Mouse (Mus musculus) stomach, embryonic 14.5 days (tissue): ENCODE results near the gene Rbp7. TPM values are rescaled to one million over a fixed set of nuclear protein-coding genes. Genes with fewer than 3 reads are reported as not detected.

Experiments used
- ATAC-seq: fragments of 200-750 bp; cut with Nextera tagmentation; 2 replicates; pipeline ENCODE4 v1.8.0; 2017; ENCODE audit warnings: low read depth, moderate TSS enrichment; ENCODE audit not compliant: insufficient number of reproducible peaks, insufficient read depth, low FRiP score
- H3K27ac ChIP-seq: fragments of 300-500 bp; sonication (generic); 2 replicates; pipeline ENCODE4 v1.5.1; 2014; ENCODE audit warnings: mild to moderate bottlenecking, low read length, moderate library complexity, mixed read lengths
- H3K27me3 ChIP-seq: fragments of 300-500 bp; sonication (generic); 2 replicates; pipeline ENCODE4 v1.6.1; 2014; ENCODE audit warnings: low read length, control low read depth, mixed read lengths; ENCODE audit not compliant: control insufficient read depth, insufficient read depth
- H3K36me3 ChIP-seq: fragments of 300-500 bp; sonication (generic); 2 replicates; pipeline ENCODE4 v1.6.1; 2014; ENCODE audit warnings: mild to moderate bottlenecking, control low read depth, low read length, moderate library complexity, mixed read lengths; ENCODE audit not compliant: control insufficient read depth, insufficient read depth
- H3K4me1 ChIP-seq: fragments of 300-500 bp; sonication (generic); 2 replicates; pipeline ENCODE4 v1.6.1; 2014; ENCODE audit warnings: low read length, control low read depth, mixed read lengths; ENCODE audit not compliant: control insufficient read depth, insufficient read depth
- H3K4me2 ChIP-seq: fragments of 300-500 bp; sonication (generic); replicated peaks from 2 replicates; pipeline ENCODE4 v1.6.1; 2014; ENCODE audit warnings: low read depth, low read length, control low read depth
- H3K4me3 ChIP-seq: fragments of 300-500 bp; sonication (generic); 2 replicates; pipeline ENCODE4 v1.5.1; 2014; ENCODE audit warnings: low read depth, low read length, control low read depth
- H3K9ac ChIP-seq: fragments of 300-500 bp; sonication (generic); replicated peaks from 2 replicates; pipeline ENCODE4 v1.6.1; 2014; ENCODE audit warnings: low read depth, mild to moderate bottlenecking, control low read depth, low read length, moderate library complexity, mixed read lengths
- H3K9me3 ChIP-seq: fragments of 300-500 bp; sonication (generic); 2 replicates; pipeline ENCODE4 v1.6.1; 2016; ENCODE audit warnings: low read depth, low read length, control low read depth; ENCODE audit not compliant: control insufficient read depth
- WGBS: fragments of 180-500 bp; shearing (Covaris S2); extraction: QIAGEN DNeasy Blood & Tissue Kit; methylation state at CpG from one replicate; pipeline ENCODE4 v1.1.7; 2014; 5-methylcytosine and 5-hydroxymethylcytosine counted together
- polyA plus RNA-seq: library from polyadenylated mRNA; unstranded; fragments of >200 nt; fragmentation: Nextera tagmentation; extraction: Ambion mirVana; gene quantifications from 2 replicates; pipeline ENCODE4 v1.2.1, GENCODE M21; 2014

Gene Rbp7
- polyA plus RNA-seq, 1 experiment from 2014 or later = 1.9 TPM

- H3K4me3 ChIP-seq = peak within 1 kb of the TSS; percentile 95
- 0 out of 2 replicates have a peak, but pooled peaks cover 4% of the 10 kb centered on the region for H3K4me1 ChIP-seq
- WGBS = under 1% methylated on average over 46 of the region's 50 CpGs
- peak within 1 kb of the TSS; percentile 57 for H3K4me2 ChIP-seq
- H3K27ac ChIP-seq = peak within 1 kb of the TSS; percentile 99
- H3K36me3 ChIP-seq = no peaks in the 10 kb centered on the region
- no peaks in the 10 kb centered on the region for H3K9me3 ChIP-seq
- H3K9ac ChIP-seq = peak within 1 kb of the TSS; percentile 95
- H3K27me3 ChIP-seq = no peaks in the 10 kb centered on the region
- ATAC-seq = peak; percentile 93
Observed at GRCm38 (mm10) chr4:149426325-149427199, 28.2 kb downstream of the Rbp7 start, which contains the start of gene Ube4b. Gene Ube4b (minus strand): TSS chr4:149426749.

- 0% methylated on average over 35 of the region's 35 CpGs for WGBS
- Histone ChIP-seq H3K4me1 (0 out of 2 replicates have a peak, but pooled peaks cover 4% of the 10 kb centered on the region), H3K36me3 (no peaks in the 10 kb centered on the region), H3K9ac (peak overlapping the region; percentile 95), H3K4me2 (peak overlapping the region; percentile 57), H3K9me3 (no peaks in the 10 kb centered on the region), H3K4me3 (peak overlapping the region; percentile 95), H3K27ac (peak overlapping the region; percentile 99), H3K27me3 (no peaks in the 10 kb centered on the region)
- peak; percentile 62 for ATAC-seq
Observed at GRCm38 (mm10) chr4:149425801-149426292, 28.9 kb downstream of the Rbp7 start.

- peak overlapping the region; percentile 95 for H3K4me3 ChIP-seq
- H3K9ac ChIP-seq = no peak overlapping the region; the same call in 1 of the 2 replicates
- no peaks in the 10 kb centered on the region for H3K27me3 ChIP-seq
- H3K4me1 ChIP-seq = 0 out of 2 replicates have a peak, but pooled peaks cover 4% of the 10 kb centered on the region
- H3K27ac ChIP-seq = no peak overlapping the region
- H3K36me3 ChIP-seq = no peaks in the 10 kb centered on the region
- H3K9me3 ChIP-seq = no peaks in the 10 kb centered on the region
- WGBS = 1% methylated on average over 9 of the region's 9 CpGs
- no peak for ATAC-seq
- peak overlapping the region; percentile 57 for H3K4me2 ChIP-seq
Observed at GRCm38 (mm10) chr4:149424755-149425154, 30.0 kb downstream of the Rbp7 start.

- Histone ChIP-seq H3K4me1 (peaks cover 18% of the 10 kb centered on the region), H3K9me3 (no peaks in the 10 kb centered on the region), H3K36me3 (no peaks in the 10 kb centered on the region), H3K4me3 (no peak overlapping the region), H3K9ac (no peak overlapping the region), H3K4me2 (no peak overlapping the region), H3K27ac (no peak overlapping the region), H3K27me3 (no peaks in the 10 kb centered on the region)
- 79% methylated on average over 5 of the region's 5 CpGs for WGBS
- no peak for ATAC-seq
Observed at GRCm38 (mm10) chr4:149417854-149418365, 36.9 kb downstream of the Rbp7 start.

GRCm38 (mm10) chr4:149416986-149417385 is 37.8 kb downstream of the Rbp7 start:
- 61% methylated on average over 2 of the region's 2 CpGs for WGBS
- Histone ChIP-seq H3K36me3 (no peaks in the 10 kb centered on the region; the same call in 1 of the 2 replicates), H3K4me1 (peaks cover 18% of the 10 kb centered on the region), H3K4me3 (no peak overlapping the region), H3K9me3 (no peaks in the 10 kb centered on the region), H3K9ac (no peak overlapping the region), H3K27ac (no peak overlapping the region), H3K4me2 (no peak overlapping the region), H3K27me3 (no peaks in the 10 kb centered on the region)
- no peak for ATAC-seq

GRCm38 (mm10) chr4:149416417-149416816 is 38.4 kb downstream of the Rbp7 start:
- Histone ChIP-seq H3K9ac (no peak overlapping the region), H3K4me1 (peaks cover 18% of the 10 kb centered on the region), H3K4me2 (no peak overlapping the region), H3K4me3 (no peak overlapping the region), H3K27ac (peak overlapping the region; percentile 44; the same call in 1 of the 2 replicates), H3K27me3 (no peaks in the 10 kb centered on the region), H3K9me3 (no peaks in the 10 kb centered on the region), H3K36me3 (no peaks in the 10 kb centered on the region; the same call in 1 of the 2 replicates)
- WGBS = 71% methylated on average over 10 of the region's 10 CpGs
- ATAC-seq = no peak

GRCm38 (mm10) chr4:149415651-149416169 is 39.1 kb downstream of the Rbp7 start:
- no peak overlapping the region for H3K9ac ChIP-seq
- H3K4me1 ChIP-seq = peaks cover 18% of the 10 kb centered on the region
- no peaks in the 10 kb centered on the region for H3K9me3 ChIP-seq
- ATAC-seq = no peak
- H3K27ac ChIP-seq = peak overlapping the region; percentile 44; the same call in 1 of the 2 replicates
- H3K4me3 ChIP-seq = no peak overlapping the region
- no peaks in the 10 kb centered on the region for H3K27me3 ChIP-seq
- H3K4me2 ChIP-seq = no peak overlapping the region
- H3K36me3 ChIP-seq = no peaks in the 10 kb centered on the region; the same call in 1 of the 2 replicates
- 55% methylated on average over 13 of the region's 13 CpGs for WGBS

- no peak overlapping the region for H3K4me3 ChIP-seq
- no peaks in the 10 kb centered on the region; the same call in 1 of the 2 replicates for H3K36me3 ChIP-seq
- peaks cover 18% of the 10 kb centered on the region for H3K4me1 ChIP-seq
- no peaks in the 10 kb centered on the region for H3K9me3 ChIP-seq
- no peak overlapping the region for H3K9ac ChIP-seq
- WGBS = 89% methylated on average over 3 of the region's 3 CpGs
- no peaks in the 10 kb centered on the region for H3K27me3 ChIP-seq
- no peak for ATAC-seq
- H3K27ac ChIP-seq = no peak overlapping the region
- no peak overlapping the region for H3K4me2 ChIP-seq
Observed at GRCm38 (mm10) chr4:149414259-149414658, 40.5 kb downstream of the Rbp7 start.
